Mouse (Mus musculus): Measurements from ENCODE around the gene Ankra2.

DNA sequence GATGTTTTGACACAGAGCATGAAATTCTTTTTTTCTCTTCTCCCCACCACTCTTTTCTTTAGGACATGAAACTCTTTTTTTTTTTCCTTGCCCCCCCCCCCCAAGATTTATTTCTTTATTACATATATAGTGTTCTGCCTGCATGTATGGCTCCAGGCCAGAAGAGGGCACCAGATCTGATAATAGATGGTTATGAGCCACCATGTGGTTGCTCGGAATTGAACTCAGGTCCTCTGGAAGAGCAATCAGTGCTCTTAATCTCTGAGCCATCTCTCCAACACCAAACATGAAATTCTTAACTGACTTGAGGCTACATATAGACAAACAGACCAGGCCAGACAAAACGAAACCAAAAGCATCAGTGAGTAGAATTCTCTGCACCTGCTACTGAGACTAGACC lies 14.6 kb downstream of the Ankra2 start:
- TF ChIP-seq POLR2A (IDR thresholded peaks at IDR 0.05; ENCODE audit: borderline replicate concordance, extremely low read depth, insufficient read depth, insufficient read length, poor library complexity, severe bottlenecking): no peak
- no peak for TF ChIP-seq CTCF (IDR thresholded peaks at IDR 0.05; ENCODE audit: borderline replicate concordance, extremely low read depth, insufficient read depth, insufficient read length)
